Mouse (Mus musculus): ENCODE results near the gene March7. TPM values are rescaled to one million over a fixed set of nuclear protein-coding genes. Genes with fewer than 3 reads are reported as not detected.

Gene March7
- polyA plus RNA-seq (2015; fragmentation: Nextera tagmentation; extraction: Ambion mirVana) = 98.9 and 101 TPM in 2 replicates

GRCm38 (mm10) chr2:60209703-60210651 is at the start of gene March7, which contains the start of gene Baz2b:
TSS of gene March7 (plus strand) at chr2:60209887.
TSS of gene Baz2b (minus strand) at chr2:60209839.
- Histone ChIP-seq H3K27ac (peak within 1 kb of the TSS; percentile 97), H3K27me3 (peaks cover 11% of the 10 kb centered on the region; the same call in 1 of the 2 replicates), H3K4me2 (peak within 1 kb of the TSS; percentile 78), H3K9ac (peak within 1 kb of the TSS; percentile 94), H3K9me3 (no peaks in the 10 kb centered on the region), H3K4me3 (peak within 1 kb of the TSS; percentile 88), H3K4me1 (replicated peaks) (peaks cover 47% of the 10 kb centered on the region), H3K36me3 (peaks cover 9% of the 10 kb centered on the region)
- WGBS = 0% methylated on average over 75 of the region's 109 CpGs
- peak; percentile 91 for ATAC-seq (ENCODE audit: low FRiP score)

- Histone ChIP-seq H3K9ac (no peak overlapping the region), H3K27ac (no peak overlapping the region), H3K27me3 (no peaks in the 10 kb centered on the region), H3K4me1 (replicated peaks) (no peaks in the 10 kb centered on the region), H3K9me3 (no peaks in the 10 kb centered on the region), H3K4me2 (no peak overlapping the region), H3K4me3 (no peak overlapping the region), H3K36me3 (no peaks in the 10 kb centered on the region; the same call in 1 of the 2 replicates)
- ATAC-seq (ENCODE audit: low FRiP score) = no peak
- WGBS = 75% methylated on average over 2 of the region's 2 CpGs
These were observed 45.9 kb upstream of the March7 start for GRCm38 (mm10) chr2:60163744-60164143.

- Histone ChIP-seq H3K4me3 (no peak overlapping the region), H3K4me1 (replicated peaks) (no peaks in the 10 kb centered on the region), H3K27ac (no peak overlapping the region), H3K4me2 (no peak overlapping the region), H3K36me3 (no peaks in the 10 kb centered on the region), H3K27me3 (no peaks in the 10 kb centered on the region), H3K9ac (no peak overlapping the region), H3K9me3 (no peaks in the 10 kb centered on the region)
- no peak for ATAC-seq (ENCODE audit: low FRiP score)
- WGBS = 94% methylated on average over 11 of the region's 11 CpGs
These were observed 44.0 kb upstream of the March7 start for GRCm38 (mm10) chr2:60165679-60166078.

- 92% methylated on average over 4 of the region's 4 CpGs for WGBS
- Histone ChIP-seq H3K4me3 (no peak overlapping the region), H3K36me3 (no peaks in the 10 kb centered on the region), H3K27me3 (no peaks in the 10 kb centered on the region), H3K4me1 (replicated peaks) (no peaks in the 10 kb centered on the region), H3K9me3 (no peaks in the 10 kb centered on the region), H3K9ac (no peak overlapping the region), H3K27ac (no peak overlapping the region), H3K4me2 (no peak overlapping the region)
- no peak for ATAC-seq (ENCODE audit: low FRiP score)
These were observed 42.8 kb upstream of the March7 start for GRCm38 (mm10) chr2:60166878-60167277.

- Histone ChIP-seq H3K27me3 (no peaks in the 10 kb centered on the region), H3K9me3 (no peaks in the 10 kb centered on the region), H3K4me1 (replicated peaks) (no peaks in the 10 kb centered on the region), H3K9ac (no peak overlapping the region), H3K36me3 (no peaks in the 10 kb centered on the region), H3K4me3 (no peak overlapping the region), H3K27ac (no peak overlapping the region), H3K4me2 (no peak overlapping the region)
- ATAC-seq (ENCODE audit: low FRiP score) = no peak
- WGBS = 77% methylated on average over 7 of the region's 7 CpGs
These were observed 37.7 kb upstream of the March7 start for GRCm38 (mm10) chr2:60171786-60172530.

GRCm38 (mm10) chr2:60172531-60172914 is 37.2 kb upstream of the March7 start:
- 46% methylated on average over 2 of the region's 2 CpGs for WGBS
- H3K9ac ChIP-seq = no peak overlapping the region
- no peak for ATAC-seq (ENCODE audit: low FRiP score)

GRCm38 (mm10) chr2:60173190-60173589 is 36.5 kb upstream of the March7 start:
- no peak overlapping the region for H3K4me2 ChIP-seq
- no peaks in the 10 kb centered on the region for H3K36me3 ChIP-seq
- no peaks in the 10 kb centered on the region for H3K4me1 ChIP-seq (replicated peaks)
- H3K4me3 ChIP-seq = no peak overlapping the region
- no peak overlapping the region for H3K27ac ChIP-seq
- 65% methylated on average over 3 of the region's 3 CpGs for WGBS
- no peaks in the 10 kb centered on the region for H3K27me3 ChIP-seq
- no peak for ATAC-seq (ENCODE audit: low FRiP score)
- no peaks in the 10 kb centered on the region for H3K9me3 ChIP-seq
- H3K9ac ChIP-seq = no peak overlapping the region

More at GRCm38 (mm10) chr2:60172531-60172914, 37.2 kb upstream of the March7 start:
- Histone ChIP-seq H3K4me3 (no peak overlapping the region), H3K27ac (no peak overlapping the region), H3K9me3 (no peaks in the 10 kb centered on the region), H3K27me3 (no peaks in the 10 kb centered on the region), H3K36me3 (no peaks in the 10 kb centered on the region), H3K4me1 (replicated peaks) (no peaks in the 10 kb centered on the region), H3K4me2 (no peak overlapping the region)

GRCm38 (mm10) chr2:60173595-60173994 is 36.1 kb upstream of the March7 start:
- WGBS = 97% methylated on average over 4 of the region's 4 CpGs
- Histone ChIP-seq H3K4me1 (replicated peaks) (no peaks in the 10 kb centered on the region), H3K4me3 (no peak overlapping the region)

GRCm38 (mm10) chr2:60175078-60175477 is 34.6 kb upstream of the March7 start:
- Histone ChIP-seq H3K27me3 (no peaks in the 10 kb centered on the region), H3K9me3 (no peaks in the 10 kb centered on the region), H3K4me2 (no peak overlapping the region), H3K4me3 (no peak overlapping the region), H3K9ac (no peak overlapping the region), H3K36me3 (no peaks in the 10 kb centered on the region), H3K27ac (no peak overlapping the region), H3K4me1 (replicated peaks) (no peaks in the 10 kb centered on the region)
- 97% methylated on average over 3 of the region's 4 CpGs for WGBS
- ATAC-seq (ENCODE audit: low FRiP score) = no peak

More at GRCm38 (mm10) chr2:60173595-60173994, 36.1 kb upstream of the March7 start:
- no peak overlapping the region for H3K9ac ChIP-seq
- no peak overlapping the region for H3K4me2 ChIP-seq
- no peaks in the 10 kb centered on the region for H3K9me3 ChIP-seq
- H3K27ac ChIP-seq = no peak overlapping the region
- H3K36me3 ChIP-seq = no peaks in the 10 kb centered on the region
- H3K27me3 ChIP-seq = no peaks in the 10 kb centered on the region
- ATAC-seq (ENCODE audit: low FRiP score) = no peak

- Histone ChIP-seq H3K9me3 (no peaks in the 10 kb centered on the region), H3K4me2 (no peak overlapping the region), H3K4me1 (replicated peaks) (no peaks in the 10 kb centered on the region), H3K27ac (no peak overlapping the region), H3K4me3 (no peak overlapping the region), H3K9ac (no peak overlapping the region), H3K27me3 (no peaks in the 10 kb centered on the region), H3K36me3 (no peaks in the 10 kb centered on the region)
- ATAC-seq (ENCODE audit: low FRiP score) = no peak
- 93% methylated on average over 5 of the region's 5 CpGs for WGBS
These were observed 33.6 kb upstream of the March7 start for GRCm38 (mm10) chr2:60176087-60176486.

GRCm38 (mm10) chr2:60177490-60177889 is 32.2 kb upstream of the March7 start:
- H3K9me3 ChIP-seq = no peaks in the 10 kb centered on the region
- no peak for ATAC-seq (ENCODE audit: low FRiP score)
- no peaks in the 10 kb centered on the region for H3K27me3 ChIP-seq

GRCm38 (mm10) chr2:60181696-60182095 is 28.0 kb upstream of the March7 start:
- no peak overlapping the region for H3K27ac ChIP-seq
- no peak overlapping the region for H3K4me2 ChIP-seq
- no peak overlapping the region for H3K9ac ChIP-seq
- H3K36me3 ChIP-seq = no peaks in the 10 kb centered on the region
- H3K9me3 ChIP-seq = no peaks in the 10 kb centered on the region
- 67% methylated on average over 2 of the region's 2 CpGs for WGBS
- no peaks in the 10 kb centered on the region for H3K4me1 ChIP-seq (replicated peaks)
- no peak overlapping the region for H3K4me3 ChIP-seq
- H3K27me3 ChIP-seq = no peaks in the 10 kb centered on the region
- ATAC-seq (ENCODE audit: low FRiP score) = no peak

More at GRCm38 (mm10) chr2:60177490-60177889, 32.2 kb upstream of the March7 start:
- Histone ChIP-seq H3K4me3 (no peak overlapping the region), H3K4me1 (replicated peaks) (no peaks in the 10 kb centered on the region), H3K27ac (no peak overlapping the region), H3K4me2 (no peak overlapping the region), H3K9ac (no peak overlapping the region), H3K36me3 (no peaks in the 10 kb centered on the region)
- WGBS = 83% methylated on average over 3 of the region's 3 CpGs

Measured in hindbrain, embryonic 13.5 days (tissue).